Mouse (Mus musculus) limb, embryonic 13.5 days (tissue): ENCODE results near the gene Oas1f. TPM values are rescaled to one million over a fixed set of nuclear protein-coding genes. Genes with fewer than 3 reads are reported as not detected.
"Not testable (repeated sequence)": the region's sequence is repeated elsewhere in the genome, so short reads cannot be mapped to it uniquely, and the experiment has no call there.

Source experiments
- ATAC-seq: fragments of 200-750 bp; cut with Nextera tagmentation; 2 replicates; pipeline ENCODE4 v1.8.0; 2017; ENCODE audit warnings: low read depth, moderate number of reproducible peaks, moderate TSS enrichment; ENCODE audit not compliant: low FRiP score
- H3K27ac ChIP-seq: fragments of 300-500 bp; sonication (generic); 2 replicates; pipeline ENCODE4 v1.5.1; 2015; ENCODE audit warnings: inconsistent platforms, mild to moderate bottlenecking, moderate library complexity
- H3K27me3 ChIP-seq: fragments of 300-500 bp; sonication (generic); 2 replicates; pipeline ENCODE4 v1.6.1; 2015; ENCODE audit warnings: mild to moderate bottlenecking, inconsistent platforms
- H3K36me3 ChIP-seq: fragments of 300-500 bp; sonication (generic); 2 replicates; pipeline ENCODE4 v1.6.1; 2015; ENCODE audit warnings: inconsistent platforms, mild to moderate bottlenecking, moderate library complexity
- H3K4me1 ChIP-seq: fragments of 300-500 bp; sonication (generic); 2 replicates; pipeline ENCODE4 v1.6.1; 2015; ENCODE audit warnings: inconsistent platforms
- H3K4me2 ChIP-seq: fragments of 300-500 bp; sonication (generic); replicated peaks from 2 replicates; pipeline ENCODE4 v1.6.1; 2015; ENCODE audit warnings: inconsistent platforms, mild to moderate bottlenecking, moderate library complexity
- H3K4me3 ChIP-seq: fragments of 300-500 bp; sonication (generic); 2 replicates; pipeline ENCODE4 v1.5.1; 2015; ENCODE audit warnings: moderate library complexity, mild to moderate bottlenecking, inconsistent platforms
- H3K9ac ChIP-seq: fragments of 300-500 bp; sonication (generic); 2 replicates; pipeline ENCODE4 v1.6.1; 2015; ENCODE audit warnings: mild to moderate bottlenecking, inconsistent platforms
- H3K9me3 ChIP-seq: fragments of 300-500 bp; sonication (generic); 2 replicates; pipeline ENCODE4 v1.6.1; 2016; ENCODE audit warnings: inconsistent platforms
- WGBS: fragments of 180-500 bp; shearing (Covaris S2); methylation state at CpG from one replicate; pipeline ENCODE4 v1.1.7; 2015; 5-methylcytosine and 5-hydroxymethylcytosine counted together
- microRNA-seq: library from miRNA; unstranded; fragments of <30 nt; microRNA quantifications from one replicate; pipeline ENCODE4, GENCODE M21; 2016
- polyA plus RNA-seq: library from polyadenylated mRNA; unstranded; fragments of >200 nt; fragmentation: Nextera tagmentation; extraction: Ambion mirVana; gene quantifications from 2 replicates; pipeline ENCODE4 v1.2.1, GENCODE M21; 2015

The Oas1f gene
- polyA plus RNA-seq, 1 experiment from 2014 or later: not detected

GRCm38 (mm10) chr5:120895231-120895900 lies 48.2 kb downstream of the Oas1f start:
- H3K4me3 ChIP-seq: no peak overlapping the region
- no peaks in the 10 kb centered on the region for H3K9me3 ChIP-seq
- no peak overlapping the region for H3K4me2 ChIP-seq
- no peaks in the 10 kb centered on the region for H3K27me3 ChIP-seq
- 91% methylated on average over 11 of the region's 11 CpGs for WGBS
- H3K9ac ChIP-seq: no peak overlapping the region
- ATAC-seq: no peak
- H3K27ac ChIP-seq: no peak overlapping the region
- H3K36me3 ChIP-seq: no peaks in the 10 kb centered on the region
- no peaks in the 10 kb centered on the region for H3K4me1 ChIP-seq

- Histone ChIP-seq H3K9ac (no peak overlapping the region), H3K4me1 (no peaks in the 10 kb centered on the region), H3K27me3 (no peaks in the 10 kb centered on the region), H3K9me3 (no peaks in the 10 kb centered on the region), H3K36me3 (no peaks in the 10 kb centered on the region), H3K27ac (no peak overlapping the region), H3K4me3 (no peak overlapping the region), H3K4me2 (no peak overlapping the region)
- ATAC-seq: no peak
- 84% methylated on average over 6 of the region's 6 CpGs for WGBS
Observed at GRCm38 (mm10) chr5:120898307-120898706, 51.1 kb downstream of the Oas1f start.

- no peak overlapping the region for H3K9ac ChIP-seq
- no peak overlapping the region for H3K27ac ChIP-seq
- H3K4me1 ChIP-seq: no peaks in the 10 kb centered on the region
- no peak overlapping the region for H3K4me3 ChIP-seq
- no peaks in the 10 kb centered on the region for H3K36me3 ChIP-seq
- H3K27me3 ChIP-seq: no peaks in the 10 kb centered on the region
- no peak overlapping the region for H3K4me2 ChIP-seq
- no peak for ATAC-seq
- H3K9me3 ChIP-seq: no peaks in the 10 kb centered on the region
Observed at GRCm38 (mm10) chr5:120898726-120899125, 51.6 kb downstream of the Oas1f start.

- H3K27me3 ChIP-seq: no peaks in the 10 kb centered on the region
- H3K4me1 ChIP-seq: no peaks in the 10 kb centered on the region
- no peak overlapping the region for H3K4me2 ChIP-seq
- no peak overlapping the region for H3K9ac ChIP-seq
- H3K27ac ChIP-seq: no peak overlapping the region
- no peak for ATAC-seq
- H3K4me3 ChIP-seq: no peak overlapping the region
- H3K9me3 ChIP-seq: no peaks in the 10 kb centered on the region
- H3K36me3 ChIP-seq: no peaks in the 10 kb centered on the region
- WGBS: 46% methylated on average over 1 of the region's 1 CpGs
Observed at GRCm38 (mm10) chr5:120900666-120901065, 53.5 kb downstream of the Oas1f start.

- H3K36me3 ChIP-seq: no peaks in the 10 kb centered on the region
- no peak overlapping the region for H3K27ac ChIP-seq
- H3K4me2 ChIP-seq: no peak overlapping the region
- no peaks in the 10 kb centered on the region for H3K27me3 ChIP-seq
- no peak overlapping the region for H3K9ac ChIP-seq
- 92% methylated on average over 5 of the region's 5 CpGs for WGBS
- H3K9me3 ChIP-seq: no peaks in the 10 kb centered on the region
- no peak for ATAC-seq
- no peaks in the 10 kb centered on the region for H3K4me1 ChIP-seq
- H3K4me3 ChIP-seq: no peak overlapping the region
Observed at GRCm38 (mm10) chr5:120902056-120902455, 54.9 kb downstream of the Oas1f start.

- H3K4me1 ChIP-seq, H3K9ac ChIP-seq, H3K4me3 ChIP-seq, H3K36me3 ChIP-seq, H3K9me3 ChIP-seq, H3K27me3 ChIP-seq, ATAC-seq, H3K27ac ChIP-seq: not testable (repeated sequence)
- 0 out of 2 replicates have a peak within 1 kb of the TSS, but pooled peaks have one; percentile 4 for H3K4me2 ChIP-seq
- WGBS: 33% methylated on average over 9 of the region's 12 CpGs
Observed at GRCm38 (mm10) chr5:120906791-120907733, 59.9 kb downstream of the Oas1f start, which contains the start of gene Oas1a. Oas1a (minus strand) TSS chr5:120907521.

Small RNAs within 50 kb of the gene (microRNA-seq; reads per million reads assigned to microRNA genes)
- gene Gm22907: not detected

Other genes starting within 250 kb of the Oas1f start
- 15.6 and 17.9 TPM in 2 replicates for gene Rita1, start 234.8 kb upstream of the Oas1f start, polyA plus RNA-seq
- 46.5 and 47.2 TPM in 2 replicates for gene Ddx54, start 234.6 kb upstream of the Oas1f start, polyA plus RNA-seq
- gene Cfap73, start 213.1 kb upstream of the Oas1f start, polyA plus RNA-seq: not detected in 2 replicates
- gene Rasal1, start 198.6 kb upstream of the Oas1f start, polyA plus RNA-seq: 0.70 and 0.78 TPM in 2 replicates
- gene Dtx1, start 135.4 kb upstream of the Oas1f start, polyA plus RNA-seq: 5.1 and 5.6 TPM in 2 replicates
- 0.22 TPM in 2 replicates for gene Oas2, start 97.5 kb upstream of the Oas1f start, polyA plus RNA-seq
- gene Oas3, start 69.7 kb upstream of the Oas1f start, polyA plus RNA-seq: 0.18 and 0.20 TPM in 2 replicates
- not detected in 2 replicates for gene Oas1e, start 51.8 kb upstream of the Oas1f start, polyA plus RNA-seq
- gene Oas1c, start 34.9 kb upstream of the Oas1f start, polyA plus RNA-seq: 0.24 and 0.37 TPM in 2 replicates
- not detected in 2 replicates for gene Oas1h, start 14.1 kb downstream of the Oas1f start, polyA plus RNA-seq
- gene Oas1g, start 40.2 kb downstream of the Oas1f start, polyA plus RNA-seq: 0.22 TPM in 1 of 2 replicates, not detected in the other
- gene Oas1a, start 60.2 kb downstream of the Oas1f start, polyA plus RNA-seq: 1.2 and 1.4 TPM in 2 replicates
- gene Oas1d, start 67.2 kb downstream of the Oas1f start, polyA plus RNA-seq: not detected in 2 replicates
- gene Rph3a, start 162.7 kb downstream of the Oas1f start, polyA plus RNA-seq: 0.09 and 0.15 TPM in 2 replicates